Mouse (Mus musculus) heart, embryonic 16.5 days (tissue): ENCODE results near the gene Sec61g. TPM values are rescaled to one million over a fixed set of nuclear protein-coding genes. Genes with fewer than 3 reads are reported as not detected.

ENCODE experiments used
- ATAC-seq: fragments of 200-750 bp; cut with Nextera tagmentation; replicated peaks from 2 replicates; pipeline ENCODE4 v1.8.0; 2017; ENCODE audit warnings: moderate number of reproducible peaks; ENCODE audit not compliant: insufficient read depth, low FRiP score; ENCODE audit errors: extremely low read depth
- H3K27ac ChIP-seq: fragments of 300-500 bp; sonication (generic); 2 replicates; pipeline ENCODE4 v1.5.1; 2014; ENCODE audit warnings: mild to moderate bottlenecking, low read length, control low read depth, moderate library complexity
- H3K27me3 ChIP-seq: fragments of 300-500 bp; sonication (generic); 2 replicates; pipeline ENCODE4 v1.6.1; 2014; ENCODE audit warnings: low read length, mixed read lengths; ENCODE audit not compliant: control insufficient read depth, insufficient read depth
- H3K36me3 ChIP-seq: fragments of 300-500 bp; sonication (generic); 2 replicates; pipeline ENCODE4 v1.6.1; 2014; ENCODE audit not compliant: control insufficient read depth, insufficient read depth
- H3K4me1 ChIP-seq: fragments of 300-500 bp; sonication (generic); 2 replicates; pipeline ENCODE4 v1.6.1; 2014; ENCODE audit warnings: low read length, mixed read lengths; ENCODE audit not compliant: control insufficient read depth, insufficient read depth
- H3K4me2 ChIP-seq: fragments of 300-500 bp; sonication (generic); 2 replicates; pipeline ENCODE4 v1.6.1; 2014; ENCODE audit warnings: low read depth, mild to moderate bottlenecking, control low read depth, low read length
- H3K4me3 ChIP-seq: fragments of 300-500 bp; sonication (generic); 2 replicates; pipeline ENCODE4 v1.5.1; 2014; ENCODE audit warnings: mild to moderate bottlenecking, control low read depth, low read length
- H3K9ac ChIP-seq: fragments of 300-500 bp; sonication (generic); 2 replicates; pipeline ENCODE4 v1.6.1; 2014; ENCODE audit warnings: low read length, control low read depth
- H3K9me3 ChIP-seq: fragments of 300-500 bp; sonication (generic); replicated peaks from 2 replicates; pipeline ENCODE4 v1.6.1; 2016; ENCODE audit warnings: low read length; ENCODE audit not compliant: control insufficient read depth
- WGBS: fragments of 180-500 bp; shearing (Covaris S2); extraction: QIAGEN DNeasy Blood & Tissue Kit; methylation state at CpG from one replicate; pipeline ENCODE4 v1.1.7; 2014; 5-methylcytosine and 5-hydroxymethylcytosine counted together
- polyA plus RNA-seq: library from polyadenylated mRNA; unstranded; fragments of >200 nt; fragmentation: Nextera tagmentation; extraction: Ambion mirVana; gene quantifications from 2 replicates; pipeline ENCODE4 v1.2.1, GENCODE M21; 2015

Sec61g gene
- polyA plus RNA-seq, 1 experiment from 2014 or later: 20.1 TPM

GRCm38 (mm10) chr11:16498756-16499680, 9.3 kb downstream of the Sec61g start:
- no peaks in the 10 kb centered on the region for H3K9me3 ChIP-seq
- H3K27ac ChIP-seq: no peak overlapping the region

More at GRCm38 (mm10) chr11:16498756-16499680, 9.3 kb downstream of the Sec61g start:
- H3K4me3 ChIP-seq: no peak overlapping the region
- ATAC-seq: no peak
- WGBS: 48% methylated on average over 1 of the region's 1 CpGs
- H3K9ac ChIP-seq: no peak overlapping the region
- no peaks in the 10 kb centered on the region for H3K4me1 ChIP-seq
- H3K36me3 ChIP-seq: peaks cover 18% of the 10 kb centered on the region
- H3K4me2 ChIP-seq: no peak overlapping the region
- H3K27me3 ChIP-seq: no peaks in the 10 kb centered on the region

Other genes starting within 250 kb of the Sec61g start
- 3.3 and 5.3 TPM in 2 replicates for gene Egfr, start 243.7 kb upstream of the Sec61g start, polyA plus RNA-seq